Mouse (Mus musculus) megakaryocyte, embryonic 14.5 days (primary cell): ENCODE data around the gene Lcn5.

ENCODE experiments used
- FLI1 ChIP-seq: IDR thresholded peaks from 2 replicates; pipeline ENCODE4 v1.6.1; 2012; ENCODE audit warnings: low read length, inconsistent platforms, mixed read lengths
- GATA1 ChIP-seq: IDR thresholded peaks from 3 replicates; pipeline ENCODE4 v1.6.1; 2012; ENCODE audit warnings: mixed read lengths, low read length, inconsistent platforms, borderline replicate concordance

GRCm38 (mm10) chr2:25679559-25679958 is 21.8 kb downstream of the Lcn5 start:
- TF ChIP-seq GATA1, result no peak
- TF ChIP-seq FLI1, result no peak
